Mouse (Mus musculus): ENCODE data around the gene Col17a1.

DNA sequence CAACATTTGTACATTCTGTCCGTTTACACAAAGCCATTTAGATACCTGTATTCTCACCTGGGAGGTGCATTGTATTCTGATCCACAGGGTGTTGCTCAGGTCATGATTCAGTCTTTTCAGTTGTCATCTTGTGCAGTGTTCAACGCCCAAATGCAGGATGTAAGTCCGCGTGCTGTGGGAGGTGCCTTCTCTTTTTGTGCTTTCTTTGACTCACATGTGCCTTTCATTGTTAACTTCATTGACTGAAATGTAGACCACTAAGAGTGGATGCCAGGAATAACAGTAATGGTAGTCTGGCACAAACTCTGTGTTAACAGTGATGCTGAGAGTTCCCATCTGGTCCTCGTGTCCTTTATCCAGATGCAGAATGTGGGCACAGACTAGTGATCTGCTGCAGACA, 61.5 kb downstream of the Col17a1 start:
- TF ChIP-seq CTCF (IDR thresholded peaks at IDR 0.05; ENCODE audit: low read depth, low read length): no peak
- TF ChIP-seq GATA1 (IDR thresholded peaks at IDR 0.05; ENCODE audit: borderline replicate concordance, low read length): no peak
- no peak for TF ChIP-seq TAL1 (conservative IDR thresholded peaks at IDR 0.05; ENCODE audit: low read depth, low read length)
- no peak for TF ChIP-seq GATA2 (IDR thresholded peaks at IDR 0.05; ENCODE audit: borderline replicate concordance, low read depth, low read length)
